Mouse (Mus musculus) hindbrain, embryonic 16.5 days (tissue): ENCODE data around the gene Ipo4. TPM values are rescaled to one million over a fixed set of nuclear protein-coding genes. Genes with fewer than 3 reads are reported as not detected.
A peak's percentile ranks its signal among the peaks of the same experiment; 100 is the strongest.

ENCODE experiments used
- ATAC-seq: fragments of 200-750 bp; cut with Nextera tagmentation; 2 replicates; pipeline ENCODE4 v1.8.0; 2017; ENCODE audit warnings: moderate TSS enrichment, moderate library complexity
- H3K27ac ChIP-seq: fragments of 300-500 bp; sonication (generic); 2 replicates; pipeline ENCODE4 v1.5.1; 2014; ENCODE audit warnings: low read depth, mild to moderate bottlenecking, control low read depth, low read length, moderate library complexity
- H3K27me3 ChIP-seq: fragments of 300-500 bp; sonication (generic); replicated peaks from 2 replicates; pipeline ENCODE4 v1.6.1; 2014; ENCODE audit warnings: low read length; ENCODE audit not compliant: control insufficient read depth, insufficient read depth
- H3K36me3 ChIP-seq: fragments of 300-500 bp; sonication (generic); 2 replicates; pipeline ENCODE4 v1.6.1; 2014; ENCODE audit warnings: mild to moderate bottlenecking, low read length, moderate library complexity, mixed read lengths; ENCODE audit not compliant: control insufficient read depth, insufficient read depth
- H3K4me1 ChIP-seq: fragments of 300-500 bp; sonication (generic); 2 replicates; pipeline ENCODE4 v1.6.1; 2014; ENCODE audit warnings: low read depth, low read length; ENCODE audit not compliant: control insufficient read depth, insufficient read depth
- H3K4me2 ChIP-seq: fragments of 300-500 bp; sonication (generic); 2 replicates; pipeline ENCODE4 v1.6.1; 2014; ENCODE audit warnings: mild to moderate bottlenecking, low read length, control low read depth, moderate library complexity
- H3K4me3 ChIP-seq: fragments of 300-500 bp; sonication (generic); 2 replicates; pipeline ENCODE4 v1.5.1; 2014; ENCODE audit warnings: mild to moderate bottlenecking, low read length, control low read depth, moderate library complexity
- H3K9ac ChIP-seq: fragments of 300-500 bp; sonication (generic); 2 replicates; pipeline ENCODE4 v1.6.1; 2014; ENCODE audit warnings: low read depth, mild to moderate bottlenecking, control low read depth, low read length, moderate library complexity
- H3K9me3 ChIP-seq: fragments of 300-500 bp; sonication (generic); 2 replicates; pipeline ENCODE4 v1.6.1; 2014; ENCODE audit warnings: mild to moderate bottlenecking, low read length, moderate library complexity; ENCODE audit not compliant: control insufficient read depth
- WGBS: fragments of 180-500 bp; shearing (Covaris S2); extraction: QIAGEN DNeasy Blood & Tissue Kit; methylation state at CpG from one replicate; pipeline ENCODE4 v1.1.7; 2014; 5-methylcytosine and 5-hydroxymethylcytosine counted together
- polyA plus RNA-seq: library from polyadenylated mRNA; unstranded; fragments of >200 nt; fragmentation: Nextera tagmentation; extraction: Ambion mirVana; gene quantifications from 2 replicates; pipeline ENCODE4 v1.2.1, GENCODE M21; 2015

The Ipo4 gene
- polyA plus RNA-seq, 1 experiment from 2014 or later, result 131 TPM

- peaks cover 17% of the 10 kb centered on the region for H3K36me3 ChIP-seq
These were observed 5.1 kb upstream of the Ipo4 start for GRCm38 (mm10) chr14:55640816-55641215.

GRCm38 (mm10) chr14:55637795-55638194 lies 2.0 kb upstream of the Ipo4 start, which contains the start of gene Gm49378:
Gene Gm49378, minus strand, starts transcription at chr14:55637895.
- H3K9me3 ChIP-seq, result no peaks in the 10 kb centered on the region
- no peak for ATAC-seq
- no peaks in the 10 kb centered on the region for H3K27me3 ChIP-seq
- peaks cover 27% of the 10 kb centered on the region for H3K36me3 ChIP-seq
- H3K4me3 ChIP-seq, result no peak within 1 kb of the TSS
- 96% methylated on average over 9 of the region's 9 CpGs for WGBS
- H3K4me1 ChIP-seq, result peaks cover 18% of the 10 kb centered on the region
- H3K9ac ChIP-seq, result no peak within 1 kb of the TSS
- H3K4me2 ChIP-seq, result no peak within 1 kb of the TSS
- no peak within 1 kb of the TSS for H3K27ac ChIP-seq

More at GRCm38 (mm10) chr14:55640816-55641215, 5.1 kb upstream of the Ipo4 start:
- Histone ChIP-seq H3K27me3 (no peaks in the 10 kb centered on the region), H3K4me1 (peaks cover 23% of the 10 kb centered on the region), H3K4me2 (no peak overlapping the region), H3K9ac (no peak overlapping the region), H3K27ac (no peak overlapping the region), H3K9me3 (no peaks in the 10 kb centered on the region), H3K4me3 (no peak overlapping the region)
- no peak for ATAC-seq
- WGBS, result 97% methylated on average over 14 of the region's 14 CpGs

GRCm38 (mm10) chr14:55634874-55635522 lies 759 bp downstream of the Ipo4 start:
- Histone ChIP-seq H3K9me3 (no peaks in the 10 kb centered on the region), H3K27me3 (no peaks in the 10 kb centered on the region), H3K36me3 (peaks cover 46% of the 10 kb centered on the region), H3K4me1 (peaks cover 11% of the 10 kb centered on the region), H3K9ac (peak overlapping the region; percentile 75), H3K4me2 (peak overlapping the region; percentile 77), H3K27ac (peak overlapping the region; percentile 74), H3K4me3 (peak overlapping the region; percentile 61)
- peak; percentile 77 for ATAC-seq
- WGBS, result 2% methylated on average over 23 of the region's 23 CpGs

DNA sequence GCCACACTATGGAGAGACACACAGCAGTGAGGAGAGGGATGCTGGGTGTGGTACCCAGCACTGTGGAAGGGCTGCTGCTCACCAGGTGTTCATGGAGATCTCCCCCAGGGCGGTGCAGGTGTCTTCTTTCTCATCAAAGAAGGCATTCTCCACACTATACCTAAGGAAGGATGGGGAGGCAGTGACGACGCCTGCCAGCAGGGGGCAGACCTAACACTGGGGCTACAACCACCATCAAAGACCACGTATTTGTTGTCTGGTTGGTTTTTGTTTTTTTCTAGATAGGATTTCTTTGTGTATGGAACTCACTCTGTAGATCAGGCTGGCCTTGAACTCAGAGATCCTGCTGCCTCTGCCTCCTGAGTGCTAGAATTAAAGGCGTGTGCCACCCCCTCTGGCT lies 6.4 kb downstream of the Ipo4 start:
- Histone ChIP-seq H3K4me1 (no peaks in the 10 kb centered on the region; the same call in 1 of the 2 replicates), H3K9me3 (no peaks in the 10 kb centered on the region), H3K27ac (no peak overlapping the region), H3K27me3 (no peaks in the 10 kb centered on the region), H3K4me2 (no peak overlapping the region), H3K9ac (no peak overlapping the region), H3K36me3 (peaks cover 79% of the 10 kb centered on the region), H3K4me3 (no peak overlapping the region)
- ATAC-seq, result no peak
- WGBS, result 55% methylated on average over 5 of the region's 5 CpGs

DNA sequence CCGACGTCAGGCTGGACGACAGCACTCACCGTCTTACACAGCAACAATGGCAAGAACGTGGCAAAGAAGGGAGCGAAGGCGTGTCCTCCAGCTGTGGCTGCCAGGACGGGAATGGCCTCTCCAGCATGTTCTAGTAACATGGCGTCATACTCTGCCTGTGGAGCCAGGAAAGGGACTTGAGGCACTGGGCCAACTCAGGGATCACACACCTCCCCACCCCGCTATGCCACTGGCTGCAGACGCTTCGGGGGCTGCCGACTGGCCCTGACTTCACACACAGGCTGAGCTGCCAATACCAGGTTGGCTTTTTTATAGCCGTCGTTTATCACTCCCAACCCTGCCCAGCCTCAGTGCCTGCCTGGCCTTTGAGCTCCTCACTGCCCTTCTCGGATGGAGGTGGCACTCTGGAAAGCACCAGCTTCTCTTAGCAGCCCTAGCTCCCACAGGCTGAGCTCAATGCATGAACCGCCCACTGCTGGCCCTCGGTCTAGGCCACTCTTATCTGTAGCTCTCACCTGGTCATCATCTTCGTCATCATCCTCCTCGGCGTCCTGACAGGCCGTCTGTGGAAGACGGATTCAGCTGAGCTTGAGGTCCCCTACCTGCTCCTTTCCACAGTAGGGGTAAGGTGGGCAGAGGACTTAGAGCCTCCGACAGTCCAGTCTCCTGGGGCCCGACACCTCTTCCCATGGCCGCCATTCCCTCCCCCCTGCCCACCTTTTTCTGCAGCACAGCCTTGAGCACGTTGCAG lies 7.5 kb downstream of the Ipo4 start:
- no peak overlapping the region for H3K9ac ChIP-seq
- 88% methylated on average over 27 of the region's 27 CpGs for WGBS

DNA sequence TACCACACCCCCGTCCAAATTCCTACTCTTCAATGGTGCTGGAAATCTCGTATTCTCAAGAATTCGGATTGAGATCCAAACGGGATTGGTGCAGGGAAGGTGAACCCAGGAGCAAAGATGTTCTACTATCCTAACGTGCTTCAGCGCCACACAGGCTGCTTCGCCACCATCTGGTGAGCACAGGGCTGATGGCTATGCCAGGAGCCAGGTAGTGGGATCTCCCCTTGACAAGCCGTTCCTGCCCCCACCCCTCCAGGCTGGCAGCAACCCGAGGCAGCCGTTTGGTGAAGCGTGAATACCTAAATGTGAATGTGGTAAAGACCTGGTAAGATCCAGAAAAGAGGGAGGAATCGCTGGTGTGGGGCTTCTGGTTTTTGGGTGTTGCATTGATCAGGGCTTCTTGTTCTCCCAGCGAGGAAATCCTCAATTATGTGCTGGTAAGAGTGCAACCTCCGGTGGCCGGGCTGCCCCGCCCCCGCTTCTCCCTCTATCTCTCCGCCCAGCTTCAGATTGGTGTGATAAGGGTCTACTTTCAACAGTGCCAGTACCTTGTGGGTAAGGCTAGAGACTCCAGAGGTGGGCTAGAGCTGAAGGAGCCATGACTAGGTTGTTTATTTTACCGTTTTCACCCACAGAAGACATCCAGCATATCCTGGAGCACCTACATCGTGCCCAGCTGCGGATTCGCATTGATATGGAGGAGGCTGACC lies 17.1 kb downstream of the Ipo4 start:
- ATAC-seq, result peak; percentile 55; the same call in 1 of the 2 replicates
- Histone ChIP-seq H3K4me2 (peak overlapping the region; percentile 44), H3K4me3 (peak overlapping the region; percentile 33), H3K9me3 (no peaks in the 10 kb centered on the region), H3K27me3 (no peaks in the 10 kb centered on the region), H3K4me1 (no peaks in the 10 kb centered on the region), H3K36me3 (no peaks in the 10 kb centered on the region), H3K27ac (no peak overlapping the region), H3K9ac (peak overlapping the region; percentile 25; the same call in 1 of the 2 replicates)
- 52% methylated on average over 22 of the region's 22 CpGs for WGBS

More for the DNA sequence above, 7.5 kb downstream of the Ipo4 start:
- Histone ChIP-seq H3K4me1 (no peaks in the 10 kb centered on the region), H3K9me3 (no peaks in the 10 kb centered on the region), H3K4me3 (no peak overlapping the region), H3K27ac (no peak overlapping the region), H3K27me3 (no peaks in the 10 kb centered on the region), H3K4me2 (no peak overlapping the region), H3K36me3 (peaks cover 75% of the 10 kb centered on the region)
- ATAC-seq, result no peak

GRCm38 (mm10) chr14:55617822-55618221 lies 17.9 kb downstream of the Ipo4 start, which contains the start of gene Rec8:
Gene Rec8, plus strand, starts transcription at chr14:55618037.
- peak; percentile 89 for ATAC-seq
- peak within 1 kb of the TSS; percentile 44 for H3K4me2 ChIP-seq
- H3K27ac ChIP-seq, result no peak within 1 kb of the TSS
- 19% methylated on average over 21 of the region's 21 CpGs for WGBS
- H3K4me3 ChIP-seq, result peak within 1 kb of the TSS; percentile 33
- H3K27me3 ChIP-seq, result no peaks in the 10 kb centered on the region
- no peaks in the 10 kb centered on the region for H3K36me3 ChIP-seq
- no peaks in the 10 kb centered on the region for H3K4me1 ChIP-seq
- peak within 1 kb of the TSS; percentile 25; the same call in 1 of the 2 replicates for H3K9ac ChIP-seq
- no peaks in the 10 kb centered on the region for H3K9me3 ChIP-seq

DNA sequence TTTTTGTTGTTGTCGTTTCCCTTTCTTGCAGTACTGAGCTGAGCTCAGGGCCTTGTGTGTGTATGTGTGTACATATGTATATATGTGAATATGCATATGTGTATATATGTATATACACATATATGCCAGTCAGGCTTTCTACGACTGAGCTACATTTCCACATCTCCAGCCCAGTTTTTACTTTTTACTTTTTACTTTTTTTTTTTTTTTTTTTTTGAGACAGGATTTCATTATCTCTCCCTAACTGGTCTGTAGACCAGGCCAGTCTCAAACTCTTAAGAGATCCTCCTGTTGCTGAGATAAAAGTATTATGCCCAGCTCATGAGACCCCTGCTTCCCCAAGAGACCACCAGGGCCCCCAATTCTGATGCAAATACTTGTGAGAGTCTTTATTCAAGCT lies 18.9 kb downstream of the Ipo4 start:
- Histone ChIP-seq H3K36me3 (no peaks in the 10 kb centered on the region), H3K9me3 (no peaks in the 10 kb centered on the region), H3K4me3 (no peak overlapping the region), H3K27ac (no peak overlapping the region), H3K9ac (no peak overlapping the region), H3K27me3 (no peaks in the 10 kb centered on the region), H3K4me1 (no peaks in the 10 kb centered on the region), H3K4me2 (no peak overlapping the region)
- WGBS, result 76% methylated on average over 2 of the region's 2 CpGs
- ATAC-seq, result no peak

- H3K27ac ChIP-seq, result no peak overlapping the region
- WGBS, result 54% methylated on average over 2 of the region's 2 CpGs
- no peaks in the 10 kb centered on the region for H3K4me1 ChIP-seq
- no peaks in the 10 kb centered on the region for H3K27me3 ChIP-seq
- H3K36me3 ChIP-seq, result no peaks in the 10 kb centered on the region
- H3K4me2 ChIP-seq, result no peak overlapping the region
- no peak overlapping the region for H3K9ac ChIP-seq
- no peak overlapping the region for H3K4me3 ChIP-seq
- no peak for ATAC-seq
- H3K9me3 ChIP-seq, result no peaks in the 10 kb centered on the region
These were observed 19.9 kb downstream of the Ipo4 start for GRCm38 (mm10) chr14:55615876-55616275.
